ENCODE assay signal across 8 mouse cellular contexts in the genomic region with DNA sequence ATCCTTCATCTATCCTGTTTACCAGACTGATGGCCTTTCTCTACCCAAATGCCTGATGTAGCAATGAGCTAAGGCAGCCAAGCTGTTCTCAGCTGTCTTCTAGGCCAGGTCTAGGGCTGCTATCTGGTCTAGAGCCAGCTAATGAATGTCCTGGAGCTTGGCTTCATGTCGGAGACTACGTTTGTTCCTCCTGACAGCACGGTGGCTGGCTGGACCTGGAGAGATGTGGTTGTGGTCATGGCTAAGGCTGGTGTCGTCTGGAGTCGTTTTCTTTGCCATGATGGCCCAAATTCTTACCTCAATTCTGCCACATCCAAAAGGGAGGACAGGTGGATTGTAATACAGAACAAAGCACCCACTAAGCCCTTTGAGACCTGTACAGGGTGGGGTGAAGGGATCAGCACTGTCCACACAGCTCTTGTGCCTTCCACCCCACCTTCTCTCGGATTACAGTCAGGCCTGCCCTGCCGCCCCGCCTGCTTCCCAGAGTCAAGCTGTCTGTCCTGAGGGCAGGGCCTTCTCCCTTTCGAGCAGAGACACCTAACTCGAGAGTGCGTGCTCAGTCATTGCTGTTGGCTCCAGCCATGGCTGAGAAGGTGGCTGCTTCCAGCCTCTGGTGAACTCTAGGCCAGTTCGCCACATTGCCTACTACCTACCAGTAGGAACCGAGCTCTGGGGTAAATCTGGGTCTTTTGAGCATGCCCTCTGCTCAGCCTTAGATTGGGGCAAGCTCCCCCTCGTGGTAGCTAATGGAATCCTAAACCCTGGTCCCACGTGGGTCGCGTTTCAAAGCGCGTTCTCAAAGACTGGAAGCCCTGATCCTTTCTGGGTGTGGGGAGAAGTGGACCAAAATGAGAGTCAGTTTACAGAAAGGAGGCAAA. TPM values are rescaled to one million over a fixed set of nuclear protein-coding genes. Genes with fewer than 3 reads are reported as not detected.
A peak's percentile ranks its signal among the peaks of the same experiment; 100 is the strongest.
DNase-seq lines count a peak whose midpoint lies in the region; ATAC-seq and TF ChIP-seq lines count a peak whose summit lies in the region.

No protein-coding gene starts in this region.

- peak overlapping the region; percentile 49; the same call in 1 of the 2 replicates for H3K9ac ChIP-seq in forebrain, embryonic 14.5 days (ENCODE audit: low read length)
- peak overlapping the region; percentile 61 for H3K9ac ChIP-seq in liver, postnatal 0 days (replicated peaks)
- no peak overlapping the region for H3K9ac ChIP-seq in neural tube, embryonic 14.5 days (replicated peaks; ENCODE audit: low read depth, low read length)

- TF ChIP-seq CTCF in liver, postnatal 0 days (IDR thresholded peaks at IDR 0.05; ENCODE audit: low read depth) = peak; percentile 68
- peak; percentile 31; the same call in 1 of the 2 replicates for TF ChIP-seq CTCF in testis, adult 2 months (IDR thresholded peaks at IDR 0.05; ENCODE audit: control insufficient read depth, insufficient read depth, insufficient replicate concordance, low read depth, low read length)

- H3K4me2 ChIP-seq in forebrain, embryonic 14.5 days (ENCODE audit: low read length) = peak overlapping the region; percentile 63
- peak overlapping the region; percentile 87 for H3K4me2 ChIP-seq in liver, postnatal 0 days (ENCODE audit: low read depth, low read length)
- H3K4me2 ChIP-seq in neural tube, embryonic 14.5 days (ENCODE audit: low read depth, low read length) = peak overlapping the region; percentile 61

- ATAC-seq in cerebellum, adult (ENCODE audit: insufficient number of reproducible peaks, low FRiP score, low TSS enrichment) = peak; percentile 51; the same call in 1 of the 2 replicates
- peak; percentile 79 for ATAC-seq in forebrain, embryonic 14.5 days
- peak; percentile 82 for ATAC-seq in liver, postnatal 0 days
- ATAC-seq in neural tube, embryonic 14.5 days (ENCODE audit: low read depth) = peak; percentile 77; the same call in 1 of the 2 replicates

- peaks cover 40% of the 10 kb centered on the region for H3K36me3 ChIP-seq in forebrain, embryonic 14.5 days (ENCODE audit: control insufficient read depth, insufficient read depth, low read length)
- peaks cover 30% of the 10 kb centered on the region for H3K36me3 ChIP-seq in liver, postnatal 0 days (replicated peaks; ENCODE audit: insufficient read depth, low read length)
- peaks cover 18% of the 10 kb centered on the region for H3K36me3 ChIP-seq in neural tube, embryonic 14.5 days (ENCODE audit: control insufficient read depth, insufficient read depth, low read length)
- H3K36me3 ChIP-seq in testis, adult 2 months (ENCODE audit: control insufficient read depth, insufficient read depth, low read length) = no peaks in the 10 kb centered on the region; the same call in none of the 2 replicates

- H3K27me3 ChIP-seq in forebrain, embryonic 14.5 days (replicated peaks; ENCODE audit: control insufficient read depth, insufficient read depth, low read length) = no peaks in the 10 kb centered on the region
- H3K27me3 ChIP-seq in liver, postnatal 0 days (ENCODE audit: insufficient read depth, low read length) = no peaks in the 10 kb centered on the region
- no peaks in the 10 kb centered on the region for H3K27me3 ChIP-seq in neural tube, embryonic 14.5 days (ENCODE audit: control insufficient read depth, insufficient read depth, low read length)
- no peaks in the 10 kb centered on the region for H3K27me3 ChIP-seq in testis, adult 2 months (ENCODE audit: control insufficient read depth, insufficient read depth, low read length)

- intact Hi-C loops in heart, postnatal 14 days (cut with DNase I) = loop anchor here (2.0 kb wide), 2 partner anchors 18 to 94 kb away; no protein-coding TSS in a partner anchor

- peak overlapping the region; percentile 33 for H3K4me3 ChIP-seq in forebrain, embryonic 14.5 days (ENCODE audit: low read depth, low read length)
- peak overlapping the region; percentile 48 for H3K4me3 ChIP-seq in liver, postnatal 0 days (ENCODE audit: low read depth, low read length)
- H3K4me3 ChIP-seq in neural tube, embryonic 14.5 days (ENCODE audit: low read depth, low read length) = peak overlapping the region; percentile 32
- peak overlapping the region; percentile 59 for H3K4me3 ChIP-seq in testis, adult 2 months (ENCODE audit: control insufficient read depth, low read depth, low read length)

- WGBS in forebrain, embryonic 14.5 days = 40% methylated on average over 19 of the region's 19 CpGs
- WGBS in liver, postnatal 0 days (ENCODE audit: insufficient replicate concordance) = 38% methylated on average over 19 of the region's 19 CpGs
- WGBS in neural tube, embryonic 14.5 days = 43% methylated on average over 19 of the region's 19 CpGs

- H3K9me3 ChIP-seq in forebrain, embryonic 14.5 days (replicated peaks; ENCODE audit: control insufficient read depth, low read length) = no peaks in the 10 kb centered on the region
- 0 out of 2 replicates have a peak, but pooled peaks cover under 1% of the 10 kb centered on the region for H3K9me3 ChIP-seq in liver, postnatal 0 days (ENCODE audit: low read length)
- no peaks in the 10 kb centered on the region for H3K9me3 ChIP-seq in neural tube, embryonic 14.5 days (ENCODE audit: control insufficient read depth, low read length)

- TF ChIP-seq EP300 in liver, postnatal 0 days (IDR thresholded peaks at IDR 0.05; ENCODE audit: low read depth) = no peak

- no peak overlapping the region for H3K27ac ChIP-seq in forebrain, embryonic 14.5 days (ENCODE audit: low read depth, low read length)
- peak overlapping the region; percentile 76 for H3K27ac ChIP-seq in liver, postnatal 0 days (ENCODE audit: low read depth)
- H3K27ac ChIP-seq in neural tube, embryonic 14.5 days (ENCODE audit: low read depth, low read length) = no peak overlapping the region
- H3K27ac ChIP-seq in testis, adult 2 months (ENCODE audit: control insufficient read depth, insufficient read depth, low read depth, low read length) = no peak overlapping the region

- peak; percentile 88 for DNase-seq in CD4-positive, CD25-positive, alpha-beta regulatory T cell, adult 2 months (ENCODE audit: low read depth, low spot score)
- peak; percentile 76 for DNase-seq in forebrain, embryonic 14.5 days (ENCODE audit: low spot score)
- DNase-seq in heart, postnatal 14 days = peak; percentile 55 to 82
- DNase-seq in kidney, postnatal 4 days = peak; percentile 79 to 86
- peak; percentile 75 for DNase-seq in liver, postnatal 0 days

- peaks cover 3% of the 10 kb centered on the region for H3K4me1 ChIP-seq in forebrain, embryonic 14.5 days (ENCODE audit: control insufficient read depth, insufficient read depth, low read length)
- H3K4me1 ChIP-seq in liver, postnatal 0 days (ENCODE audit: insufficient read depth) = peaks cover 17% of the 10 kb centered on the region
- peaks cover 3% of the 10 kb centered on the region; the same call in 1 of the 2 replicates for H3K4me1 ChIP-seq in neural tube, embryonic 14.5 days (ENCODE audit: control insufficient read depth, insufficient read depth, low read length)
- H3K4me1 ChIP-seq in testis, adult 2 months (ENCODE audit: control insufficient read depth, insufficient read depth, low read length) = peaks cover 8% of the 10 kb centered on the region

- no peak for TF ChIP-seq POLR2A in testis, adult 2 months (IDR thresholded peaks at IDR 0.05; ENCODE audit: control insufficient read depth, low read depth, low read length)

RNA-seq across cellular contexts. Expression of gene 1810055G02Rik, which starts 10.6 kb away (rescaled TPM):
- polyA plus RNA-seq in forebrain, embryonic 14.5 days (2014; fragmentation: Nextera tagmentation; extraction: Ambion mirVana) = 29.7 and 34.6 TPM in 2 replicates
- 1 to 10 TPM; 8.9 TPM for total RNA-seq in heart, postnatal 14 days (2021)
- polyA plus RNA-seq in liver, postnatal 0 days (2015; fragmentation: Nextera tagmentation; extraction: Ambion mirVana) = 48.2 and 52.7 TPM in 2 replicates
- 33.4 and 37.6 TPM in 2 replicates for polyA plus RNA-seq in neural tube, embryonic 14.5 days (2014; fragmentation: Nextera tagmentation; extraction: Ambion mirVana)
- 319 and 328 TPM in 2 replicates for polyA plus RNA-seq in testis, adult 2 months (2012; rRNA removed)

RNA-seq across cellular contexts. Expression of gene Lrp5, which starts 32.4 kb away (rescaled TPM):
- polyA plus RNA-seq in forebrain, embryonic 14.5 days (2014; fragmentation: Nextera tagmentation; extraction: Ambion mirVana) = 1.8 and 2.1 TPM in 2 replicates
- 10 to 100 TPM; 47.8 to 52.8 TPM for total RNA-seq in heart, postnatal 14 days (2021)
- 2.7 and 3.6 TPM in 2 replicates for polyA plus RNA-seq in liver, postnatal 0 days (2015; fragmentation: Nextera tagmentation; extraction: Ambion mirVana)
- 0.98 and 1.3 TPM in 2 replicates for polyA plus RNA-seq in neural tube, embryonic 14.5 days (2014; fragmentation: Nextera tagmentation; extraction: Ambion mirVana)
- 24.9 and 25.3 TPM in 2 replicates for polyA plus RNA-seq in testis, adult 2 months (2012; rRNA removed)

RNA-seq across cellular contexts. Expression of gene Kmt5b, which starts 48.5 kb away (rescaled TPM):
- 32.8 and 48.7 TPM in 2 replicates for polyA plus RNA-seq in forebrain, embryonic 14.5 days (2014; fragmentation: Nextera tagmentation; extraction: Ambion mirVana)
- total RNA-seq in heart, postnatal 14 days (2021) = 10 to 100 TPM; 35.3 to 40.1 TPM
- 4.7 and 6.2 TPM in 2 replicates for polyA plus RNA-seq in liver, postnatal 0 days (2015; fragmentation: Nextera tagmentation; extraction: Ambion mirVana)
- 65.3 and 66.3 TPM in 2 replicates for polyA plus RNA-seq in neural tube, embryonic 14.5 days (2014; fragmentation: Nextera tagmentation; extraction: Ambion mirVana)
- 5.1 and 7.4 TPM in 2 replicates for polyA plus RNA-seq in testis, adult 2 months (2012; rRNA removed)
